ENCODE assay signal across 25 mouse cellular contexts in genomic region chr17:5650124-5650523, GRCm38 (mm10).
A peak's percentile ranks its signal among the peaks of the same experiment; 100 is the strongest.
DNase-seq lines count a peak whose midpoint lies in the region.
"Had no signal": no experiment of that assay in that cellular context is flagged by ENCODE, and none has a peak within 500 bp of the region (broad histone marks: within the 10 kb centered on the region; RNA-seq: fewer than 3 reads in every experiment).

No protein-coding gene starts in this region.

- H3K9me3 ChIP-seq in limb, embryonic 10.5 days (replicated peaks), result no peaks in the 10 kb centered on the region
- H3K9me3 ChIP-seq: forebrain, embryonic 10.5 days; forebrain, embryonic 13.5 days; G1E; heart, embryonic 10.5 days; heart, embryonic 13.5 days had no signal

- no peaks in the 10 kb centered on the region for H3K36me3 ChIP-seq in limb, embryonic 10.5 days
- H3K36me3 ChIP-seq: forebrain, embryonic 10.5 days; heart, embryonic 10.5 days; heart, embryonic 13.5 days had no signal

- whole genome bisulfite sequencing in limb, embryonic 10.5 days, result 86% methylated on average over 4 of the region's 4 CpGs

- H3K27ac ChIP-seq in limb, embryonic 10.5 days, result no peak overlapping the region
- H3K27ac ChIP-seq: forebrain, embryonic 10.5 days; forebrain, embryonic 13.5 days; heart, adult 2 months; heart, embryonic 10.5 days; heart, embryonic 13.5 days; hindbrain, embryonic 14.5 days had no signal

- DNase-seq in thymus, postnatal 14 days, result peak; percentile 18
- no peak for DNase-seq in thymus, adult 18-20 months
- peak; percentile 4 for DNase-seq in induced T-regulatory cell, adult 2 months (ENCODE audit: low read depth)
- peak; percentile 4 to 18 for DNase-seq in thymus, postnatal 36 days
- no peak for DNase-seq in urinary bladder, postnatal 25 days (ENCODE audit: low spot score)
- no peak for DNase-seq in limb, embryonic 10.5 days (ENCODE audit: low spot score)
- no peak for DNase-seq in kidney, postnatal 25 days
- DNase-seq: adrenal gland, adult 8-10 months; adrenal gland, postnatal 25 days; B cell, adult 2 months; cerebellum, adult 18-20 months; cerebellum, adult 9-10 months; cerebellum, postnatal 14 days; gastrocnemius, postnatal 10 days; gastrocnemius, postnatal 36 days; heart, adult 2 months; heart, postnatal 14 days; heart, postnatal 4 days had no signal

- peaks cover 8% of the 10 kb centered on the region for H3K4me1 ChIP-seq in limb, embryonic 10.5 days
- H3K4me1 ChIP-seq: forebrain, embryonic 13.5 days; heart, embryonic 10.5 days; heart, embryonic 13.5 days had no signal

- no peak overlapping the region for H3K4me3 ChIP-seq in limb, embryonic 10.5 days
- H3K4me3 ChIP-seq: forebrain, embryonic 10.5 days; forebrain, embryonic 13.5 days; heart, adult 2 months; heart, embryonic 10.5 days; heart, embryonic 13.5 days had no signal

- no peaks in the 10 kb centered on the region for H3K27me3 ChIP-seq in limb, embryonic 10.5 days (ENCODE audit: low read depth, poor library complexity, severe bottlenecking)
- H3K27me3 ChIP-seq: CH12.LX; forebrain, embryonic 13.5 days had no signal

Comparison
In these comparisons a context has a peak if more than half of its experiments do, and no peak if none do; other contexts are left out.
1. DNase-seq: peak in thymus, postnatal 14 days (single experiment), induced T-regulatory cell, adult 2 months (single experiment) and thymus, postnatal 36 days (2 of 2); none in thymus, adult 18-20 months (0 of 2), urinary bladder, postnatal 25 days (single experiment), limb, embryonic 10.5 days (single experiment) and kidney, postnatal 25 days (0 of 2).